Mouse (Mus musculus) liver, postnatal 0 days (tissue): ENCODE data around the gene Thsd4.

ENCODE experiments used
- CTCF ChIP-seq: sonication (generic); IDR thresholded peaks from 2 replicates; pipeline ENCODE4 v1.5.1; 2016; ENCODE audit warnings: antibody characterized with exemption, low read depth
- EP300 ChIP-seq: IDR thresholded peaks from 2 replicates; pipeline ENCODE4 v1.6.1; 2016; ENCODE audit warnings: antibody characterized with exemption, low read depth, mild to moderate bottlenecking

- no peak for TF ChIP-seq EP300
- no peak for TF ChIP-seq CTCF
Observed at GRCm38 (mm10) chr9:60002323-60002722, 519.5 kb downstream of the Thsd4 start.
